Mouse (Mus musculus): ENCODE measurements around the gene Magix.

The Magix gene

DNA sequence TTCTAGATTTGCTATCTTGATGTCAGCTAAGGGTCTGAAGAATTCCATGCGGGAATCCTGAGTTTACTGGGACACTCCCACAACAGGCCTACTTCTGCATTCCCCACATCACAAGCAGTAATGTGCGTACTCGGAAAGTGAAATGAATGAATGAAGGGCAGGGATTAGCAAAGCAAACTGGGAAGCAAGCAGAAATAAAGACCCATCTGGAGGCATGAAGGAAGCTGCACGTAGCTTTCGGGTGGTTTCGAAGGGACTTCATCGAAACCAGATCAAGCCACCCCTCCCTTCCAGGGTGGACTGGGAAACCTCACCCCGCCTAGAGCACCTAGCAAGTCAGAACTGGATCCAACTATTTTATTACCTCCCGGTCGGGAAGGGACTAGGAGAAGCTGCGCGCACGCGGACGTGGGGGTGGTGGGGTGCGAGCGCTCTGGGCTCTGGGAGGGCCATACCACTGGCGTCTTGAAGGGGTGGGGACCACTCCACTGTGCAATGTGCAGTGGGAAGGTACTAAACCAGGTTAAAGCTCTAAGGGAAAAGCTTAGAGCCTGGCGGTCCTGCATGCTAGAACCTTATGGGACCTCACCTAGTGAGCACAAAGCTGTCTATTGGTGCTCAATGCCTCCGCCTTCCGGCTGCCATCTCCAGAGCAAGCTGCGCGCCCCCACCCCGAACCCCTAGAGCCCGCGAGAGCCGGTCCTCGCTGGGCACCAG is 6.6 kb downstream of the Magix start:
- no peak for DNase-seq (ENCODE audit: low spot score)

DNA sequence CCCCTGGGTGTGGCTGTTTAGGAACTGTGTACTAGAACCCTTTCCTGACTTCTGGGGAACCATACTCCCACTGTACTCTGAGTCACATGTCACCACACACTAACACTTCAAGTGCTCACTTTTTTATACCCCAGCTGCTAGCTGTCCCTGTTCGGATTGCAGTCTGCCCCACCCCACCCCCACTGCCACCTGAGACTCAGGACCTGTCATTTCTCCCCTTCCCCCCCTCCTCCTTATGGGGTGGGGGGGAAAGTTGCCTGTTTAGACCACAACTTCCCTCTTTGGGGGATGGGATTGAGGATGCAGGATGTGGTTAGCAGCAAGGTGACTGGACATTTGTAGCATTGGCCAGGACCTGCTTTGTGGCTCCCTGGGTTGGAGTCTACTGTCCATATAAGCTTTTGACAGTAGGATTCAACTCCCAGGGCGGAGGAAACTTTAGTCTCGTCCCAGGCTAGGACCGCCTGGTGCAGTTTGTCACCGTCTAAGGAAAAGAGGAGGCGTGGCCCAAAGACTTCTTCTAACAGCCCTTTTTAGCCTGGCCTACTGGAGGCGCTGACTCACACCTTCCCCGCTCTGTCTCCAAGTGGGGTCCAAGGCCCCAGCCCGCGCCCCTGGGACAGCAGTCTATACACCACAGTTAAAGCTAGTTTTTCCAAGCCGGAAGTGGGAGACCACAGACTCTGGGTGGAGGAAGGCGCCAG is 7.3 kb downstream of the Magix start:
- DNase-seq (ENCODE audit: low spot score), result no peak

DNA sequence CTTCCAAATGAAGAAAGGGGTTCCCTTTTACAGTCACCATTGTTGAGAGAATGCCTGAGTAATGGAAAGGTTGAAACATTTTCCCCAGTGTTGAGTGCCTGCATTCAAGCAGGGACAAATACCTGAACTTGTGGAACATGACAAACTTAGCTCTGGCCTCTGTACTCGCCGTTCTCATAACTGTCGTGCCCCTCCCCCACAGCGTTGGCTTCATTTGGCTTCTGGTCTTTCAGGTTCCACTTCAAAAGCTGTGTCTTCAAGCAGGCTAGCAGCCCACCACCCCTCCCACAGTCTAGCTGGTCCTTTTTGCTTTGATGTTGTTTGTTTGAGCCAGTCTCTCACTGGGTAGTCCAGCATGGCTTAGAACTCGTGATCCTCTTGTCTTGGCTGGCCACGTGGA is 8.3 kb downstream of the Magix start:
- no peak for DNase-seq (ENCODE audit: low spot score)

DNA sequence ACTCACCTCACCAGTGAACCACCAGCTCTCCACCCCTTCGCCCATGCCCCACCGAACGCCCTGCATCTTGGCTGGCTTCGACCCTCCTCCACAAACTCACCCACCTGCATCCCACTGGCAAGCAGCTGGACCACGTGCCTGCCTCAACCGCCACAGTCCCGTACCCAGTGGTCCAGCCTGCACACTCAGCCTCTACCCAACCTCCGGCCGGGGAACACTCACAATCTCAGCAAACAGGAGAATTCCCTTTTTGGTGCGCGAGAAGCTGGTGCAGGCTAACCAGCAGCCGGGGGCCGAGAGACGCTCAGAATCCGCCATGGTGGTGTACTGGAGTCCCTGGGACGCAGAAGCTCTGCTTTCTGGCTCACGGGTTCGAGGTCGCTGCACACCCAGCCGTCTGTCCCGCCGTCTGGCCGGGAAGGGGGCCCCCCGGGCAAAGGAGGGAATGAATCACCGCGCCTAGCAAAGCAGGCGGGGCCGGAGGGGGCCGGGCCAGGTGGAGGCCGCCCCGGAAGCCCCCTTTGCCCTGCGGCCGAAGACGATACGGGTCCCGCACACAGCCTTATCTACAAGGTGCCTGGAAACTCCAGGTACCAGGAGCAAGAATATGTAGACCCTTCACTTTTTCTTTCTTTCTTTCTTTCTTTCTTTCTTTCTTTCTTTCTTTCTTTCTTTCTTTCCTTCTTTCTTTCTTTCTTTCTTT is 10.0 kb downstream of the Magix start, which contains the start of gene Plp2:
Gene Plp2 (minus strand): TSS at position 470 of the 703 bp plus-strand sequence.
- no peak for DNase-seq (ENCODE audit: low spot score)

DNA sequence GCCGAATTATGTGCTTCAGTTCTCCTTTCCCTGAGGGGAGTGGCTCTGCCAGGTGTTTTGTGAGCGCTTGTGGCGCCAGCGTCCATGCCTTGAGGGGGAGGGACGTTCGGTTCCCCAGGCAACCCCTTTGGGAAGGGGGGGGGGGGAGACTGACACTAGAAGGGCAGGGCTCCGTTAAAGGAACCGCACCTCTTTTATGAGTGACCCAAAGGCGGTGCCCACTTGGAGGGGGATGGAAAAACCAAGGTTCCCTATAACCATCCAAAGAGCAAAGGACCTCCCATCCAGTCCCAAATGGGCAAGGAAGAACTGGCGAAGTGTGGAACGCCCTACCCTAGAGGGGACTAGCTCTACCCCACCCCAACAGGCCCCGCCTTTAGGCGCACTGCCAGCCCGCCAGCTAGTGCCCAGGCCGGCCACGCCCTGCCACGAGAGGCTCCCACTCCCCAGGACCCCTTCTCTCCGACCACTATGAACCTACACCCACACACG is 10.6 kb downstream of the Magix start:
- peak; percentile 37 for DNase-seq (ENCODE audit: low spot score)

DNA sequence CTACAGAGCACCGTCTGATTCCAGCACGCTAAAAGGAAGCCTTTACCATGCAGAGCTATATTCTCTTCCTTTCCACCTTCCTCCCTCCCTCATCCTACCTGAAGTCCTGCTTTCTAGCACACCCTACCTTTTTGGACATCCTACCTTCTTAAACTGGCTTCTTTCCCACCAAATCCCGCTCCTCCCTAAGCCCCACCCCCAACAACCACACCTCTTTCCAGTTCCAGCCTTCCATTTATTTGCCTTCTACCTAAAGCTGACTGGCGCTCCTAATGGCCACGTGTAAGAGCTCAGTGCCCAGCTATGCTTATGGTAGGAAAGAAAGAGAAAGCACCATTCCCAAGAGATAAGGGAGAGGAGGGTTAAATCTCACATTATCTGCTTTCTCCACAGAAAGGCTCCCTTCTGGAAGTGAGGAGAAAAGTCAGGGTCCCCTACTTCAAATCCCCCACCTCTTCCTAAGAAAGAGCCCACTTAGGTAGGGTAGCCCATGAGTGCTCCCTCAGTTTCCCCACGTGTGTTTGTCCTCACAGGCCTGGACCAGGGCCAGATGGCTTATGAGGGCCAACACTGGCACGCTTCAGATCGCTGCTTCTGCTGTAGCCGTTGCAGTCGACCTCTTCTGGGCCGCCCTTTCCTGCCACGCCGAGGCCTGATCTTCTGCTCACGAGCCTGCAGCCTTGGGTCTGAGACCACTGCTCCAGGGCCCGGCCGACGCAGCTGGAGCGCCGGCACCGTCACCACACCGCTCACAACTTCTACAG is 15.1 kb downstream of the Magix start:
- no peak for DNase-seq (ENCODE audit: low spot score)

DNA sequence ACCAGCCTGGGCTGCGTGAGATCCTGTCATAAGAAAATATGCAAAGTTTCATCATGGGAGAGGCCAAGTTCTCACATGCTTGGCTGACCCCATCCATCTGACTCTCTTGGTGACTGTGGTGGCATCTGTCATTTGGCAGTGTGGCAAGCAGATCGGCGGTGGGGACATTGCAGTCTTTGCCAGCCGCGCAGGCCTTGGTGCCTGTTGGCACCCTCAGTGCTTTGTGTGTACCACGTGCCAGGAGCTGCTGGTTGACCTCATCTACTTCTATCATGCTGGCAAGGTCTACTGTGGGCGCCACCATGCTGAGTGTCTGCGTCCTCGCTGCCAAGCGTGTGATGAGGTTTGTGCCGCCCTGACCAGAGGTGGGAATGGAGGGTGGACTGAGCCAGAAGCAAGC is 16.3 kb downstream of the Magix start:
- no peak for DNase-seq (ENCODE audit: low spot score)

DNA sequence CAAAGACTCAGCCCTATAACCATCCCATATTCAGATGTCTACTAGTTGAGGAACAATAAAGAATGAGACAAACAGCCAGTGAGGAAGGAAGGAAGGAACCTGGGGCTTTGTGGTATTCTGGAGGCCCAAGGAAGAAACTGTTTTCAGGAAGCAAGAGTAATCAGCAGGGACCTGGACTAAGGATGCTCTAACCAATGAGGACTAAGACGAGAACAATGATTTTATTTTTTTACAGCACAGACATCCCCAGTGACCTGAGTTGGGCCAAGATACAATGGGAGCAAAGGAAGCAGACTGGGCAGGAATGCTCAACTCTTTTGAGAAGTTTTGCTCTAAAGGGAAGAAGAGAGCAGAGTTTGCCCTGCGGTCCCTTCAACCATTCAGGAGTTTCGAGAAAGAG is 18.1 kb downstream of the Magix start:
- DNase-seq (ENCODE audit: low spot score), result no peak

DNA sequence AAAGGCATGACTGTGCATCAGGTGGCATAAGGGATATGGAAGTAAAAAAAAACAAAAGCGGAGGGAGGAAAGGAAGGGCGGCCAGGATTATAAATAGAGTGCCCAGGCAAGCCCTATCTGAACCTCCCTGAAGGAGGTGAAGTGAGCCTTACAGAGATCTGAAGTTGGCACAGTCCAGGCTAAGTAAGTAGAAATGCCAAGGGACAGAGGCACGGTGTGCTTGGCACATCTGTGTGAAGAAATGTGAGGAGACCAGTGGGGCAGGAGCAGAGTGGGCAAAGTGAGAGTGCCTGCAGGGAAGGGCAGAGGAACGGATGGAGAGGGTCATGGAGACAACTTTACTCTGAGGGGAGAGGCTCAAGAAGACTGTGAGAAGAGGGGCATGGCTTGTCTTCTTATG is 20.0 kb downstream of the Magix start:
- no peak for DNase-seq (ENCODE audit: low spot score)

DNA sequence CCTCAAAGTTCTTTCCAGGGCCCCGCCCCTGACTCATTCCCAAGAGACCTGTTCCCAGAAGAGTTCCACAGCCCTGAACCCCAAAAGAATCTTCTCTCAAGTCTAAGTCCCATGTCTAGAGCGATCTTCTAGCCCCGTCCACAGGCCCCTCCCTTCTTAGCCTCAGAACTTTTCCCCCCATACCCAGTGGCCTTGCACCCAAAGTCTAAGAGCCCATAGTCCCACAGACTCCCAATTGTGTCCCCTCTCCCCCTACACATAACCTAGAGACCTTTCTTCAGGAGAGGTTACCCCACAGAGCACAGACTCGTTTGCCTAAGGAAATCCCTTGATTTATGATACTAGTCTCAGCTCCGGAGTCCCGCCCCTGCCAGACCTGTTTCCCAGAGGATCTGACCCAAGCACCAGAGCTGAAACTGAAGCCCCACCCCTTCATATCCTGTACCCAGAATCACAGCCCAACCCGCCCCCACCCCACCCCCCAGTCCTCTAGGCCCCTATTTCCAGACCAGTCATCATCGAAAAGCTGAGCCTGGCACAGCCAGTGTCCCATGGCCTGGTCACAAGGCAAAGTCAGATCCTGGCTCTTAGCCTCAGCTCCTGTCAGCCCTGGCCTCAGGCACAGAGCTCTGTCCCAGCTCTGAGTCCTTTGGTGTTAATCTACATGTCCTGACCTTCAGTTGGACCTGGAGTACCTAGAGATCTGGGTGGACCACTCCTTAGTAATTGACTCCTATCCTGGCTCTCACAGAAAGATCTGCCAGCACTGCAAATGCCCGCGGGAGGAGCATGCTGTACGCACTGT is 22.1 kb downstream of the Magix start:
- no peak for DNase-seq (ENCODE audit: low spot score)

DNA sequence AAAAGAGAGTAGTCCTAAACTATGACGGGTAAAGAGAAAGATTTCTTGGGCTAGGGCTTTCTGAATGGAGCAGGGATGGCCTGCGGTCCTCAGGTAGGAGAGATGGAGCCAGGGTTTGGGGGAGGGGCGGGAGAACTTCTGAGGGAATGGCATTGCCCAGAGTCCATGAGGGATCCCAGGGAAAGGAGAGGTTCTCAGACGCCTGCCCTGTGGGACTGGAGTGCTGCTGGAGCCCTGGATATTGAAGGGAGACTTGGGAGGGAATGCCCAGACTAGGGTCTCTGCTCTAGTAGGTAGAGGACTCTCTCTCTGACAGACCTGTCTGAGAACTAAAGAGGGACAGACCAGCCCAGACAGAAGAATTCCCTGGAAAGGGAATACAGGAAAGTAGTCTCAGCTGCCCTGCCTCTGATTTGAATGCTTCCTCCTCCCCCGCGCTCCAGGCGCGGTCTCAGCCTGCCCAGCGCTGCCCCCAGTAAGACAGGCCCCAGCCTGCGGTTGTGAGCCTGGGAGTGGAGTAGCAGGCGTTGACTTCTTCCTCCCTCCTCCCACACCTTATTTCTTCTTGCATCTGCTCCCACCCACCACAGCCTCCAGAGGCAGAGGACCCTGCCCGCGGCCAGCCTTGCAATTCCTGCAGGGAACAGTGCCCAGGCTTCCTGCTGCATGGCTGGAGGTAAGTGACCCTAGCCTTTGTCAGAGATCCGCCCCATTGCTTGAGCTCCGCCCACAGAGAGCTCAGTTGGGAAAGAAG is 22.8 kb downstream of the Magix start:
- DNase-seq (ENCODE audit: low spot score), result no peak

DNA sequence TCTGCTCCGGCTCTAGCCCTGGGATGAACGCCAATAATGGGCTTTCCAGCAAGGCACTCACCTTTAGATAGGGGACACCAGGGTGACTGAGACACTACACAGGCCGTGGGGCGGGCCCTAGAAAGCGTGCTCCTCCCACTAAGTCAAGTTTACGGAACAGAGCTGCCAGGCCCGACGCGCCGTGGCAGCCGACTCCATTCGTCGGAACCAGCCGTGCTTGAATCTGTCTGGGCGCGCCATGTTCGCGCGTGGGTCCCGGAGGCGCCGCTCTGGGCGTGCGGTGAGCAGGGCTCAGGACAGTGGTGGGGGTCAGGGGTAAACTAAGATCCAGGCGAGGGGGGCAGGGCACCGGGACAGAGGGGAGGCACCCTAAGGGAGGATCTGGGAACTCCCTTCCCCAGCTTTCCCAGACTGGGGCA is 23.8 kb downstream of the Magix start, which contains the start of gene Prickle3:
Gene Prickle3 (plus strand): TSS at position 40 of the 419 bp plus-strand sequence.
- no peak for DNase-seq (ENCODE audit: low spot score)

DNA sequence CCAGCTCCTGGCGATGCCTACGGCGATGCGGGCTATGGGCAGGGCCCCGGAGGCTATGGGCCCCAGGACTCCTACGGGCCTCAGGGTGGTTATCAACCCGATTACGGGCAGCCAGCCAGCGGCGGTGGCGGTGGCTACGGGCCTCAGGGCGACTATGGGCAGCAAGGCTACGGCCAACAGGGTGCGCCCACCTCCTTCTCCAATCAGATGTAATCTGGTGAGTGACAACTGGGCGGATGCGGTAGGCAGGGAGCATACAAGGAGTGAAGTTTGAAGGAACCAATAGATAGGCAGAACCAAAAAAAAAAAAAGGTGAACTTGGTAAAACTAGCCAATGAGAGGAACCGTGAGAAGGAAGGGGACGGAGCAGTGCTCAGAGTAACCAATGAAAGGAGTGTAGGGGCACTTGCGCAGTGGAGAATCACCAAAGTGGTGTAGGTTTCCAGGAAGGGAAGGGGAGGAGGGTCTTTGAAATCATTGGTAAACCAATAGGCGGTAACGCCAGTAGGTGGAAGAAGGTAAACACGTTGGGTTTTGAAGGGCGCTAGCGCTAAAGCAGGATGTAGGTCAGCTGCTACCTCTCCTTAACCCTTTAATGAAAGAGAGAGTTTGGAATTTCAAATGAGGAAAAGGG is 32.3 kb downstream of the Magix start:
- peak; percentile 82 for DNase-seq (ENCODE audit: low spot score)

DNA sequence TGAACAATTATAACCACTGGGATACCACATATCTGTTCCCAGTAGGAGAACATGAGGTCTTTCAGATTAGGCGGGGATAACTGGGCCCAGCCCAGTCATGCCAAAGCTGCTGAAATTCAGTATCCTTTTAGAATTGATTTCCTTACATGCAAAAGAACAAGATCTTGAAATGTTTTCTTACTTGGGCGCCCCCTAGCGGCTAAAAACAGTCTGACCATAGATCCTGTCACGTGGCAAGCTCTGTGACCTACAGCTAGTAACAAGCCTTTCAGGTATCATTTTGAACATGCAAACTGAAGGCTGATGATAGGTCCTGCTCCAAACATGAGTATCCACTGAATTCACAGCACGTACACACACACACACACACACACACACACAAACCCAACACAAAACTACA is 35.7 kb downstream of the Magix start:
- DNase-seq (ENCODE audit: low spot score), result peak; percentile 76

DNA sequence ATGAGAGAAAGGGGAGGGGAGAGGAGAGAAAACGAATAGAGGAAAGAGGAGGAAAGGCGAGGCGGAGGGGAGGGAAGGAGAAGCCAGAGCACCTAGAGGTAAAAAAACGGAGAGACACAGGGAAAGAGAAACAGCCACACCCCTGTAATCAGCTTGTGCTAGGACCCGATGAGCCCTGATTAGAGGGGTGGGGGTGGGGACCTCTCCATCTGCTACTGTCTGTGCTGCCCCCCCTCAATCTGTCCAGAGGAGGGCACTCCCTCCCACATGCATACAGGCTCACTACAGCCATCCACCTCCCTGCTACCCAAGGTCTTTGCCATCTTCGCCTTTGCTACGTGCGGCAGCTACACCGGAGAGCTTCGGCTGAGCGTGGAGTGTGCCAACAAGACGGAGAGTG is 40.3 kb downstream of the Magix start:
- no peak for DNase-seq (ENCODE audit: low spot score)

DNA sequence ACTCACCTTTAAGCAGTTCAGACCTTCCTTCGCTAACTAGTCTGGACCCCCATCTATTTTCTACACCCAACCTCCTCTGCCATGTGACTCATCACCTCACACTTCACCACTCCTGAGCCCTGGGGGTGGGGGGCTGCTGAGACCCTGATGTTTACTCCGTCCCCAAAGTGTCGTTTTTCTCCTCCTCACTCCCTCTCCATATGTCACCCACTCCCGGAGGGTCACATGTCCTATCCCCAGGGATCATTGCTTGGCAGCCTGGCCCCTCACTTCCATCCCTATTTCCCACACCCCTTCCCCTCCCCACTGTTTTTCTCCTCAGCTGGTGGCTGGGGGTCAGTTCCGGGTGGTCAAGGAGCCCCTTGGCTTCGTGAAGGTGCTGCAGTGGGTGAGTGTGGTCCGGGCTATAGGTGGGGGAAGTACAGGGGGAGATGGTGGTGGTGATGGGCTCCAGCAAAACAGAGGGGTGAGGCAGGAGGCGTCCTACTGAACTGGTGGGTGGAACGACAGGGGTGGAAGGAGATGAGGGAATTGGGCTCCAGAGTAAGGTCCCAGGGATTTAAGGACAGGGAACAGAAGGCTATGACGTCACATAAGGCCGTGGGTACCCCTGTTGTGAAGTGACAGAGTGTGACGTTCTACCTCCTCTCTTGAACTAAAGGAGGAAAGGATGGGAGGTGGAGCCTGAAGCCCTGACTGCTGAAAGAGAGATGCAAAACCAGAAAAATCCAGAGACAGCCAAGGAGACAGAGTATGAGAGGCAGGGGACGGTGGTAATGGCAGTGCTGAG is 41.3 kb downstream of the Magix start:
- no peak for DNase-seq (ENCODE audit: low spot score)

DNA sequence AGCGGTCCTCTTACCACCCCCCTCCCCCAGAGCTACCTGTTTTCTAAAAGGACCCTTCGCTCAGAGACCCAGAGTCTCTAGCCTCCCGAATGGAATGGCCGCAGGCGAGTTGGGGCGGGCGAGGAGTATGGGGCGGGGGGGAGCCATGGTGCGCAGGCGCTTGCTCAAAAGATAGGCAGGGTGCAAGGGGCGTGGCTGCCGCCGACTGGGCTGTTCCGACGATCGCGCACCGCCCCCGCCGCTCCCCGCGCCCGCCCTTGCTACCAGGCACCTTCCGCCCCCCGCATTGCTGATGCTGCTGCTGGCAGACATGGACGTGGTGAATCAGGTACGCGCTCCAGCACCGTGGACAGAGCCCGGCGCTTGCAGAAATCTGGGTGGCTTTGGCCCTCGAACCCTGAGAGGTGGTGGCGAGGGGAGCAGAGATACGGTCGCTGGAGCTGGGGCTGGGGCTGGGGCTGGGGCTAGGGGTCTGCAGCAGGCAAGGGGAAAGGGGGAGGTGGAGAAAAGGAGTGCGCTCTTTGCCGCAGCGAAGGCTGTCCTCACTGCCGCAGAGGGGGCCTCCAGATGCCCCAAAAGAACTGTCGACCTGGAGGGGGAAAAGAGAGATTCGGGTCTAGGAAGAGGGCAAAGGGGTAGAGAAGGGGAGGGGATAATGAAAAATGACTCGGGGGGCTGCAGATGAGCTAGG is 42.5 kb downstream of the Magix start, which contains the start of gene Syp:
Gene Syp (plus strand): TSS at position 71 of the 691 bp plus-strand sequence.
- peak; percentile 69 for DNase-seq (ENCODE audit: low spot score)

DNA sequence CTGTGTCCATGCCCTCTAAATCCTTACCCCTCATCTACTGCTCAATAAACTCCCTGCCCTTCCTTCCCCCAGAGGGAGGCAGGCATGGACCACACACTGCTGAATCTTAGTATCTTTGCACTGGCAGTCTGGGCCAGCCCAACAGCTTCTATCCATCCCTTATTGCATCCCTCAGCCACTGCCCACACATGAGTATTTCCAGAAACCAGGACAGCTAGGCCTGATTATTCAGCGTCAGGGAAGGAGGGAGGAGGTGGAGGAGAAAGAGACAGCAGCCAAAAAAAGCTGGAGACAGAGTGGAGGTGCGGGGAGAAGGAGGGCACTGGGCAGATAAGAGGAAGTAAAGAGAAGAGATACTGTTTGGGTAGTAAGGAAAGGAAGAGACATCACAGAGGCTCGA is 46.0 kb downstream of the Magix start:
- no peak for DNase-seq (ENCODE audit: low spot score)
